Mouse (Mus musculus) midbrain, postnatal 0 days (tissue): Measurements from ENCODE around the gene Vps8. TPM values are rescaled to one million over a fixed set of nuclear protein-coding genes. Genes with fewer than 3 reads are reported as not detected.

Source experiments
- ATAC-seq: fragments of 200-750 bp; cut with Nextera tagmentation; 2 replicates; pipeline ENCODE4 v1.8.0; 2017; ENCODE audit warnings: moderate number of reproducible peaks, mild to moderate bottlenecking, moderate TSS enrichment, moderate library complexity; ENCODE audit not compliant: low FRiP score
- DNase-seq: peaks from one replicate; pipeline ENCODE4 v3.0.0-alpha.2; 2015; ENCODE audit warnings: low spot score
- H3K27ac ChIP-seq: fragments of 300-500 bp; sonication (generic); 2 replicates; pipeline ENCODE4 v1.5.1; 2014; ENCODE audit warnings: low read depth, mild to moderate bottlenecking, low read length, mixed read lengths
- H3K27me3 ChIP-seq: fragments of 300-500 bp; sonication (generic); 2 replicates; pipeline ENCODE4 v1.6.1; 2014; ENCODE audit warnings: low read length, control low read depth, mixed read lengths; ENCODE audit not compliant: insufficient read depth
- H3K36me3 ChIP-seq: fragments of 300-500 bp; sonication (generic); 2 replicates; pipeline ENCODE4 v1.6.1; 2014; ENCODE audit warnings: low read length, control low read depth, mixed read lengths; ENCODE audit not compliant: insufficient read depth
- H3K4me1 ChIP-seq: fragments of 300-500 bp; sonication (generic); 2 replicates; pipeline ENCODE4 v1.6.1; 2014; ENCODE audit warnings: mild to moderate bottlenecking, control low read depth, antibody characterized with exemption, low read length, mixed read lengths; ENCODE audit not compliant: insufficient read depth
- H3K4me2 ChIP-seq: fragments of 300-500 bp; sonication (generic); 2 replicates; pipeline ENCODE4 v1.6.1; 2014; ENCODE audit warnings: low read depth, mild to moderate bottlenecking, low read length, mixed read lengths; ENCODE audit not compliant: poor library complexity, severe bottlenecking
- H3K4me3 ChIP-seq: fragments of 300-500 bp; sonication (generic); 2 replicates; pipeline ENCODE4 v1.5.1; 2014; ENCODE audit warnings: low read depth, mild to moderate bottlenecking, low read length, moderate library complexity
- H3K9ac ChIP-seq: fragments of 300-500 bp; sonication (generic); replicated peaks from 2 replicates; pipeline ENCODE4 v1.6.1; 2014; ENCODE audit warnings: mild to moderate bottlenecking, low read length, moderate library complexity, mixed read lengths; ENCODE audit not compliant: poor library complexity, severe bottlenecking
- H3K9me3 ChIP-seq: fragments of 300-500 bp; sonication (generic); 2 replicates; pipeline ENCODE4 v1.6.1; 2016; ENCODE audit warnings: low read length, control low read depth
- CTCF ChIP-seq: IDR thresholded peaks from 2 replicates; pipeline ENCODE4 v1.5.1; 2016; ENCODE audit warnings: antibody characterized with exemption, mild to moderate bottlenecking
- WGBS: fragments of 180-500 bp; shearing (Covaris S2); extraction: QIAGEN DNeasy Blood & Tissue Kit; methylation state at CpG from one replicate; pipeline ENCODE4 v1.1.7; 2014; 5-methylcytosine and 5-hydroxymethylcytosine counted together
- polyA plus RNA-seq: library from polyadenylated mRNA; unstranded; fragments of >200 nt; fragmentation: Nextera tagmentation; extraction: Ambion mirVana; gene quantifications from 2 replicates; pipeline ENCODE4 v1.2.1, GENCODE M21; 2015
- total RNA-seq: library from RNA; depleted of rRNA; stranded (reverse); fragments of >200 nt; gene quantifications from 2 replicates; pipeline ENCODE4 v1.2.3, GENCODE M21; 2014

Gene Vps8
- total and polyA plus RNA-seq, 2 experiments from 2014 or later = 26.0 to 35.2 TPM

- TF ChIP-seq CTCF = no peak
- H3K36me3 ChIP-seq = no peaks in the 10 kb centered on the region
- WGBS = 79% methylated on average over 6 of the region's 6 CpGs
- no peaks in the 10 kb centered on the region for H3K9me3 ChIP-seq
- no peak overlapping the region for H3K9ac ChIP-seq
- H3K27ac ChIP-seq = no peak overlapping the region
- ATAC-seq = no peak
- H3K4me2 ChIP-seq = no peak overlapping the region
- H3K4me3 ChIP-seq = no peak overlapping the region
- H3K27me3 ChIP-seq = no peaks in the 10 kb centered on the region
- DNase-seq = no peak
- no peaks in the 10 kb centered on the region for H3K4me1 ChIP-seq
Observed at GRCm38 (mm10) chr16:21406136-21406535, 16.8 kb upstream of the Vps8 start.

- Histone ChIP-seq H3K27me3 (no peaks in the 10 kb centered on the region), H3K4me3 (no peak overlapping the region), H3K9ac (no peak overlapping the region), H3K27ac (no peak overlapping the region), H3K4me2 (no peak overlapping the region), H3K36me3 (no peaks in the 10 kb centered on the region), H3K9me3 (no peaks in the 10 kb centered on the region), H3K4me1 (no peaks in the 10 kb centered on the region)
- TF ChIP-seq CTCF = no peak
- DNase-seq (no peak), ATAC-seq (no peak)
Observed at GRCm38 (mm10) chr16:21411779-21412178, 11.1 kb upstream of the Vps8 start.

GRCm38 (mm10) chr16:21412593-21413047 lies 10.3 kb upstream of the Vps8 start:
- peak; percentile 94 for DNase-seq
- peak; percentile 100 for TF ChIP-seq CTCF

GRCm38 (mm10) chr16:21413819-21414218 lies 9.1 kb upstream of the Vps8 start:
- WGBS = 77% methylated on average over 3 of the region's 3 CpGs
- no peak for TF ChIP-seq CTCF
- no peak for DNase-seq

More at GRCm38 (mm10) chr16:21412593-21413047, 10.3 kb upstream of the Vps8 start:
- Histone ChIP-seq H3K27me3 (no peaks in the 10 kb centered on the region), H3K9ac (no peak overlapping the region), H3K4me2 (no peak overlapping the region), H3K4me3 (no peak overlapping the region), H3K27ac (no peak overlapping the region), H3K4me1 (no peaks in the 10 kb centered on the region), H3K9me3 (no peaks in the 10 kb centered on the region), H3K36me3 (no peaks in the 10 kb centered on the region)
- 19% methylated on average over 8 of the region's 8 CpGs for WGBS
- ATAC-seq = peak; percentile 83

GRCm38 (mm10) chr16:21415128-21415527 lies 7.8 kb upstream of the Vps8 start:
- no peak for DNase-seq
- no peaks in the 10 kb centered on the region for H3K4me1 ChIP-seq
- no peak for ATAC-seq
- no peaks in the 10 kb centered on the region for H3K27me3 ChIP-seq
- no peaks in the 10 kb centered on the region for H3K36me3 ChIP-seq
- H3K4me3 ChIP-seq = no peak overlapping the region
- H3K4me2 ChIP-seq = no peak overlapping the region
- no peaks in the 10 kb centered on the region for H3K9me3 ChIP-seq
- H3K9ac ChIP-seq = no peak overlapping the region
- TF ChIP-seq CTCF = no peak
- 96% methylated on average over 8 of the region's 8 CpGs for WGBS
- H3K27ac ChIP-seq = no peak overlapping the region

More at GRCm38 (mm10) chr16:21413819-21414218, 9.1 kb upstream of the Vps8 start:
- no peak overlapping the region for H3K9ac ChIP-seq
- H3K4me1 ChIP-seq = no peaks in the 10 kb centered on the region
- no peak overlapping the region for H3K4me2 ChIP-seq
- H3K27ac ChIP-seq = no peak overlapping the region
- H3K9me3 ChIP-seq = no peaks in the 10 kb centered on the region
- no peaks in the 10 kb centered on the region for H3K27me3 ChIP-seq
- ATAC-seq = no peak
- H3K36me3 ChIP-seq = no peaks in the 10 kb centered on the region
- no peak overlapping the region for H3K4me3 ChIP-seq

- Histone ChIP-seq H3K4me2 (no peak overlapping the region), H3K27me3 (no peaks in the 10 kb centered on the region), H3K27ac (no peak overlapping the region), H3K4me1 (no peaks in the 10 kb centered on the region), H3K4me3 (no peak overlapping the region), H3K36me3 (no peaks in the 10 kb centered on the region), H3K9me3 (no peaks in the 10 kb centered on the region), H3K9ac (no peak overlapping the region)
- ATAC-seq = no peak
- no peak for TF ChIP-seq CTCF
- DNase-seq = no peak
- 35% methylated on average over 5 of the region's 5 CpGs for WGBS
Observed at GRCm38 (mm10) chr16:21418012-21418411, 4.9 kb upstream of the Vps8 start.
